Mouse (Mus musculus) cerebellum, adult 2 months (tissue): ENCODE data around the gene Supt5. TPM values are rescaled to one million over a fixed set of nuclear protein-coding genes. Genes with fewer than 3 reads are reported as not detected.
A peak's percentile ranks its signal among the peaks of the same experiment; 100 is the strongest.

Experiments used
- DNase-seq, 2 experiments: peaks; one replicate each; pipeline ENCODE4 v3.0.0; 2021
- H3K27ac ChIP-seq: fragments of 200-500 bp; 2 replicates; pipeline ENCODE4 v1.5.1; 2012; ENCODE audit warnings: low read length, control low read depth, inconsistent platforms; ENCODE audit not compliant: insufficient read depth
- H3K27me3 ChIP-seq: fragments of 200-500 bp; 2 replicates; pipeline ENCODE4 v1.6.1; 2012; ENCODE audit warnings: inconsistent platforms, mild to moderate bottlenecking, low read length, moderate library complexity; ENCODE audit not compliant: control insufficient read depth, insufficient read depth
- H3K4me1 ChIP-seq: fragments of 200-500 bp; 2 replicates; pipeline ENCODE4 v1.6.1; 2011; ENCODE audit warnings: low read length; ENCODE audit not compliant: control insufficient read depth, insufficient read depth
- H3K4me3 ChIP-seq: fragments of 200-500 bp; replicated peaks from 2 replicates; pipeline ENCODE3; 2011; ENCODE audit warnings: mild to moderate bottlenecking, low read depth, low read length, control low read depth; ENCODE audit not compliant: insufficient read depth
- CTCF ChIP-seq: fragments of 200-500 bp; IDR thresholded peaks from 2 replicates; pipeline ENCODE4 v1.5.1; 2011; ENCODE audit warnings: low read depth, mild to moderate bottlenecking, control low read depth, low read length, moderate library complexity, borderline replicate concordance; ENCODE audit not compliant: insufficient read depth
- POLR2A ChIP-seq: fragments of 200-500 bp; IDR thresholded peaks from 2 replicates; pipeline ENCODE4 v1.6.1; 2011; ENCODE audit warnings: low read length, control low read depth, borderline replicate concordance; ENCODE audit not compliant: insufficient read depth
- WGBS: fragments of 180-500 bp; shearing (Covaris S2); methylation state at CpG from one replicate; pipeline ENCODE4 v1.1.7; 2018; 5-methylcytosine and 5-hydroxymethylcytosine counted together
- polyA plus RNA-seq: library from polyadenylated mRNA; depleted of rRNA; stranded (reverse); fragments of >200 nt; gene quantifications from 2 replicates; pipeline ENCODE4 v1.2.3, GENCODE M21; 2012

The Supt5 gene
- polyA plus RNA-seq, 1 experiment: 121 TPM

DNA sequence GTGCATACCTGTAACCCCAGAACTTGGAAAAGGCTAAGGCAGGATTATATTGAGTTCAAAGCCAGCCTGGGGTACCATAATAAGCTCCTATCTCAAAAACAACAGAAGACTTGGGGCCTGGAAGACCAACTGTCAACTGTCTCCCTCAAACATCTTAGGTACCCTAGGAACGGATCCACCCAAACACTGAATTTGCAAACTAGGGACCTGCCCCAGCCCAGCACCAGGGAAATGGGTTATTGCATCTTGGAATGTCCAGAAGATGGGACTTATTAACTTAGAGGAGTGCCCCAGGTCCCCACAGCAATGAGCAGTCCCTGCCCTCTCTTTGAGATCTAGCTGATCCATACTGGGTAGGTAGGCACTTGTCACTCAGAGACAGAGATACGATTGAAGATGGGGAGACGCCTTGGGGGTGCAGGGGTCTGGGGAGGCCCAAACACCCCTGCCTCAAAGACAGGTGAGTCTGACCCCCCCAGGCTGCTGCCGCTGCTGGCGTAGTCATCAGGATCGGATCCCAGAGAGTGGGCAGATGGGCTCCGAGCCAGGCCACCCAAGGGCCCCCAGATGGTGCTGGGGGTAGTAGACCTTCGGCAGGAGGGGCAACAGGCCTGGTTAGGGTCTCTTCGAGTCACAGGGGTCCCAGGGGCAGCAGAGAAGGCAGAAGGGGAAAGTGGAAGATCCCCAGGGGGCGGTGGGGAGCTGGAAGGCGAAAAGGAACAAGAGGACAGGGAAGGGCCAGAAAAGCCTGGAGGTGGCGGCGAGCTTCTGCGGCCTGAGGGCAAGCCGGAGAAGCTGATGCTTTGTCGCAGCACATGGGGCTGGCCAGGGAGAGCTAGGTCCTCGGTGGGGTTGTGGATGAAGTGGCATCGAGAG is 38.9 kb upstream of the Supt5 start:
- Histone ChIP-seq H3K27ac (no peak overlapping the region), H3K4me3 (no peak overlapping the region), H3K27me3 (no peaks in the 10 kb centered on the region), H3K4me1 (peaks cover 10% of the 10 kb centered on the region)
- no peak for DNase-seq
- 63% methylated on average over 18 of the region's 18 CpGs for WGBS
- no peak for TF ChIP-seq CTCF
- TF ChIP-seq POLR2A: no peak

DNA sequence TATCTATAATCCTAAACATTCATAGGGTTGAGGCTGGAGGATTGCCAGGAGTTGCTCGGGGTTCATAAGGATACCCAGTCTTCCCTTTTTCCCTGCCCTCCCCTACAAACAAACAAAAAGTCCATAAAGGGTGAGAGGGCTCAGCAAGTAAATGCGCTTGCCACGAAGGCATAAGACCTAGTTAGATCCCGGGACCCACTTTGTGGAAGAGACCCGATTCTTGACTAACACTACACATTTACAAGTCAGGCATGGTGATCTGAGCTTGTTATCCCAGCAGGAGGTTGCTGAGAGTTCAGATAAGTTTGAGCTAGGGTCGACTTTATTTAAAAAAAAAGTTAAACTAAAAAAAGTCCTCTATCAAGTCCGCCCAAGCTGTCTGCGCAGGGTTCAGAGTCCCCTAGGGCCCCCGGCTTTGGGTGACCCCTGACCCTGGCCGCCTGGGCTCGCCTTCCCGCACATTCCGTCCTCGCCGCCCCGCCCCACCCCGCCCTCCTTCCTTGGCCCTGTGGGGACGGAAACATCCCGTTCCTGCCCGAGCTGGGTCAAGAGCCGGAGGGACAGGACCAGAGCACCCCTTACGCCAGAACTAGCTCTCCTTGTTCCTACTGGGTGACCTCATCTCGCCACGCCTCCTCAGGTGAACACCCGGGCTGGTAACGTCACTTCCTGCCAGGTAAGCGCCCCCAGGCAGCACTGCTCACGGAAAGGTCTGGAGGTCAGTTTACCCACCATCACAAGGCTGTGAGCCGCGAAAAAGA is 37.6 kb upstream of the Supt5 start:
- Histone ChIP-seq H3K27ac (peak overlapping the region; percentile 2; the same call in 1 of the 2 replicates), H3K4me3 (peak overlapping the region; percentile 54), H3K4me1 (no peaks in the 10 kb centered on the region; the same call in 1 of the 2 replicates), H3K27me3 (no peaks in the 10 kb centered on the region)
- TF ChIP-seq POLR2A (no peak), CTCF (no peak)
- 15% methylated on average over 30 of the region's 30 CpGs for WGBS
- peak in 1 of 2 experiments; percentile 41 for DNase-seq

- 1% methylated on average over 36 of the region's 36 CpGs for WGBS
- Histone ChIP-seq H3K4me3 (peak overlapping the region; percentile 54), H3K4me1 (no peaks in the 10 kb centered on the region), H3K27me3 (no peaks in the 10 kb centered on the region), H3K27ac (peak overlapping the region; percentile 46; the same call in 1 of the 2 replicates)
- peak; percentile 65 to 72 for DNase-seq
- TF ChIP-seq CTCF (no peak), POLR2A (no peak)
Measured at GRCm38 (mm10) chr7:28375176-28375921, 36.8 kb upstream of the Supt5 start.

DNA sequence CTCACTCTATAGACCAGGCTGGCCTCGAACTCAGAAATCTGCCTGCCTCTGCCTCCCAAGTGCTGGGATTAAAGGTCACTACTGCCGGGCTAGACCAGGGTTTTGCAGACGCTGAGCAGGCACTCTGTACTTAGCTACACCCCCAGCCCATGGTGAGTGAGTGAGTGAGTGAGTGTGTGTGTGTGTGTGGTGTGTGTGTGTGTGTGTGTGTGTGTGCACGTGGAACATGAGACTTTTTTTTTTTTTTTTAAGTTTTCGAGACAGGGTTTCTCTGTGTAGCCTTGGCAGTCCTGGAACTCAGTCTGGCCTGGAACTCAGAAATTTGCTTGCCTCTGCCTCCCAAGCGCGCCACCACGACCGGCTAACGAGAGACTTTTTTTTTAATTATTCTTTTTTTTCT is 36.1 kb upstream of the Supt5 start:
- Histone ChIP-seq H3K4me3 (no peak overlapping the region), H3K4me1 (no peaks in the 10 kb centered on the region), H3K27me3 (no peaks in the 10 kb centered on the region), H3K27ac (no peak overlapping the region)
- no peak for DNase-seq
- 75% methylated on average over 10 of the region's 10 CpGs for WGBS
- TF ChIP-seq CTCF (no peak), POLR2A (no peak)

- TF ChIP-seq POLR2A (no peak), CTCF (no peak)
- Histone ChIP-seq H3K4me3 (no peak overlapping the region), H3K27me3 (no peaks in the 10 kb centered on the region), H3K4me1 (no peaks in the 10 kb centered on the region), H3K27ac (no peak overlapping the region)
- WGBS: 85% methylated on average over 7 of the region's 7 CpGs
- DNase-seq: no peak
Measured at GRCm38 (mm10) chr7:28373891-28374495, 35.4 kb upstream of the Supt5 start.

- WGBS: under 1% methylated on average over 9 of the region's 9 CpGs
- TF ChIP-seq CTCF (peak; percentile 38; the same call in 1 of the 2 replicates), POLR2A (no peak)
- peak; percentile 66 to 72 for DNase-seq
Measured at GRCm38 (mm10) chr7:28373131-28373581, 34.6 kb upstream of the Supt5 start.

DNA sequence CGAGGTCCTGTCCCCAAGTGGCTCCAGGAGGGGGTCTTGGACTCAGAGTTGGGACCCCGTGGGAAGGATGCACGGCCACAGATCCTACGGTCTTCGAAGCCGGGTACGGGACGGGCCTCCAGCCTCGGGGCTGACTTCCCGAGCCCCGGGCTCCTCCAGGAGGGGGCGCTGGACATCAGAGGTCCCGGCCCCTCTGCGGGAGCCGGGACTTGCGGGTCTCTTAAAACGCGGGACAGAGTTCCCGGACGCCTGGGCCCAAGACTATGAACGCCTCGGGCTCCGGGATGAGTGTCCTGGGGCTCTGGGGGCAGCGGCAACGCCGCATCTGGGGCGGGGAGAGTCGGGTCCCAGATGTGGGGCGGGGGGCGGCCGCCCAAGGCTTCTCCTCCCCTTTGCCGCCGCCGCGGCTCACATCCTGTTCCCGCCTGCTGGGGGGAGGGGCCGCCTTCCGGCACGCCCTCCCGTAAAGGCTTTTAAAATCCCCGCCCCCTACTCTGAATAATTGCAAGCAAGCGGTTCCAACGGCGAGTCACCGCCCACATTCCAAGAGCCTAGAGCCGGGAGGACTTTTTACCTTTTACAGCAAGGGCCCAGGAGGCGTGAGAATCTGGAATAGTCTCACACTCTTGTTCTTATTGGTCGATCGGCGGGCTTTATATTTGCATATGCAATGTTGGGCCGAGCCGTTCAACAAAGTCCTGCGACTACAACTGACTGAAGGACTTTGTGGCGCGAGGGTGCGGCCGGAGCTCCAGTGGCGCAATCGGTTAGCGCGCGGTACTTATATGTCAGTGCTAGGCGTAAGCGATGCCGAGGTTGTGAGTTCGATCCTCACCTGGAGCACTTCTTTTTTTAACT is 33.9 kb upstream of the Supt5 start, which contains the start of gene Plekhg2:
Gene Plekhg2, minus strand, starts transcription at position 349 of the 858 bp plus-strand sequence.
- DNase-seq: peak; percentile 90 to 93
- TF ChIP-seq POLR2A: no peak
- 0 out of 2 replicates have a peak, but pooled peaks have one; percentile 16 for TF ChIP-seq CTCF
- WGBS: under 1% methylated on average over 65 of the region's 66 CpGs
- Histone ChIP-seq H3K4me3 (peak within 1 kb of the TSS; percentile 80), H3K27me3 (no peaks in the 10 kb centered on the region), H3K27ac (no peak within 1 kb of the TSS), H3K4me1 (no peaks in the 10 kb centered on the region)

More at GRCm38 (mm10) chr7:28373131-28373581, 34.6 kb upstream of the Supt5 start:
- Histone ChIP-seq H3K4me3 (peak overlapping the region; percentile 80), H3K27ac (no peak overlapping the region), H3K4me1 (no peaks in the 10 kb centered on the region), H3K27me3 (no peaks in the 10 kb centered on the region)
